Comparison of ENCODE assay signal across 11 mouse cellular contexts in genomic region chr11:98580301-98581121, GRCm38 (mm10). TPM values are rescaled to one million over a fixed set of nuclear protein-coding genes. Genes with fewer than 3 reads are reported as not detected.
DNase-seq lines count a peak whose midpoint lies in the region; ATAC-seq lines count a peak whose summit lies in the region.
"Had no signal": no experiment of that assay in that cellular context is flagged by ENCODE, and none has a peak within 500 bp of the region (broad histone marks: within the 10 kb centered on the region; RNA-seq: fewer than 3 reads in every experiment).

No protein-coding gene starts in this region.

- H3K9me3 ChIP-seq in kidney, embryonic 16.5 days (ENCODE audit: low read length): no peaks in the 10 kb centered on the region
- no peaks in the 10 kb centered on the region for H3K9me3 ChIP-seq in kidney, embryonic 15.5 days (replicated peaks)

- H3K4me1 ChIP-seq in kidney, embryonic 16.5 days (ENCODE audit: insufficient read depth, low read length): peaks cover 8% of the 10 kb centered on the region
- peaks cover 13% of the 10 kb centered on the region for H3K4me1 ChIP-seq in kidney, embryonic 15.5 days

- H3K27ac ChIP-seq in kidney, embryonic 16.5 days (ENCODE audit: low read length): no peak overlapping the region
- no peak overlapping the region for H3K27ac ChIP-seq in kidney, embryonic 15.5 days
- H3K27ac ChIP-seq: macrophage had no signal

- WGBS in kidney, embryonic 16.5 days: 77% methylated on average over 16 of the region's 16 CpGs
- 72% methylated on average over 16 of the region's 16 CpGs for WGBS in kidney, embryonic 15.5 days

- DNase-seq in kidney, adult 9 months: peak; percentile 22
- peak; percentile 41 for DNase-seq in adipocyte (ENCODE audit: low spot score)
- DNase-seq in spleen, postnatal 36 days (ENCODE audit: low spot score in 2 of 2): peak; percentile 55 to 76
- DNase-seq in thymus, adult 18-20 months: no peak
- no peak for DNase-seq in layer of hippocampus, postnatal 36 days
- DNase-seq: gastrocnemius, postnatal 10 days; right cerebral cortex, postnatal 4 days had no signal

- H3K9ac ChIP-seq in kidney, embryonic 16.5 days (replicated peaks; ENCODE audit: low read length): no peak overlapping the region
- H3K9ac ChIP-seq in kidney, embryonic 15.5 days: no peak overlapping the region

- H3K36me3 ChIP-seq in kidney, embryonic 16.5 days (ENCODE audit: insufficient read depth, low read length): peaks cover 20% of the 10 kb centered on the region
- H3K36me3 ChIP-seq in kidney, embryonic 15.5 days: peaks cover 32% of the 10 kb centered on the region

- H3K4me3 ChIP-seq in kidney, embryonic 16.5 days (ENCODE audit: low read length): no peak overlapping the region
- H3K4me3 ChIP-seq in kidney, embryonic 15.5 days (replicated peaks): no peak overlapping the region

- H3K27me3 ChIP-seq in kidney, embryonic 16.5 days (ENCODE audit: insufficient read depth, low read length): no peaks in the 10 kb centered on the region
- H3K27me3 ChIP-seq in kidney, embryonic 15.5 days: no peaks in the 10 kb centered on the region

- no peak overlapping the region for H3K4me2 ChIP-seq in kidney, embryonic 16.5 days (replicated peaks; ENCODE audit: low read depth, low read length)
- no peak overlapping the region for H3K4me2 ChIP-seq in kidney, embryonic 15.5 days

- ATAC-seq in kidney, embryonic 16.5 days (ENCODE audit: low FRiP score, low TSS enrichment): no peak
- ATAC-seq in kidney, embryonic 15.5 days (replicated peaks; ENCODE audit: low FRiP score): peak; percentile 54; the same call in 1 of the 2 replicates

RNA-seq across cellular contexts. Expression of gene Ormdl3, which starts 6.7 kb away (rescaled TPM):
- 67.2 and 67.6 TPM in 2 replicates for polyA plus RNA-seq in kidney, embryonic 16.5 days (2015; fragmentation: Nextera tagmentation; extraction: Ambion mirVana)
- polyA plus RNA-seq in kidney, embryonic 15.5 days (2015; fragmentation: Nextera tagmentation; extraction: Ambion mirVana): 59.4 and 61.1 TPM in 2 replicates
- 10 to 100 TPM; 55.7 to 61.4 TPM for total RNA-seq in layer of hippocampus, postnatal 36 days (2021)

RNA-seq across cellular contexts. Expression of gene Lrrc3c, which starts 17.6 kb away (rescaled TPM):
- not detected in 2 replicates for polyA plus RNA-seq in kidney, embryonic 16.5 days (2015; fragmentation: Nextera tagmentation; extraction: Ambion mirVana)
- not detected in 2 replicates for polyA plus RNA-seq in kidney, embryonic 15.5 days (2015; fragmentation: Nextera tagmentation; extraction: Ambion mirVana)
- not detected for total RNA-seq in layer of hippocampus, postnatal 36 days (2021)
- total RNA-seq: gastrocnemius, postnatal 10 days had no signal
- polyA plus RNA-seq: brain, embryonic 14.5 days; macrophage had no signal

RNA-seq across cellular contexts. Expression of gene Zpbp2, which starts 29.6 kb away (rescaled TPM):
- 0.87 TPM in 1 of 2 replicates, not detected in the other for polyA plus RNA-seq in kidney, embryonic 16.5 days (2015; fragmentation: Nextera tagmentation; extraction: Ambion mirVana)
- 0.12 and 0.27 TPM in 2 replicates for polyA plus RNA-seq in kidney, embryonic 15.5 days (2015; fragmentation: Nextera tagmentation; extraction: Ambion mirVana)
- total RNA-seq in layer of hippocampus, postnatal 36 days (2021): not detected
- total RNA-seq: gastrocnemius, postnatal 10 days had no signal
- polyA plus RNA-seq: macrophage had no signal

RNA-seq across cellular contexts. Expression of gene Ikzf3, which starts 34.7 kb away (rescaled TPM):
- polyA plus RNA-seq in kidney, embryonic 16.5 days (2015; fragmentation: Nextera tagmentation; extraction: Ambion mirVana): 0.44 and 0.54 TPM in 2 replicates
- polyA plus RNA-seq in kidney, embryonic 15.5 days (2015; fragmentation: Nextera tagmentation; extraction: Ambion mirVana): 0.43 and 0.44 TPM in 2 replicates
- total RNA-seq in layer of hippocampus, postnatal 36 days (2021): not detected

RNA-seq across cellular contexts. Expression of gene Gm12355, which starts 45.0 kb away (rescaled TPM):
- 0.86 and 1.6 TPM in 2 replicates for polyA plus RNA-seq in kidney, embryonic 16.5 days (2015; fragmentation: Nextera tagmentation; extraction: Ambion mirVana)
- 1.1 and 1.5 TPM in 2 replicates for polyA plus RNA-seq in kidney, embryonic 15.5 days (2015; fragmentation: Nextera tagmentation; extraction: Ambion mirVana)
- 10 to 100 TPM; 12.8 to 16.2 TPM for total RNA-seq in layer of hippocampus, postnatal 36 days (2021)
- polyA plus RNA-seq: macrophage had no signal

Comparison
In these comparisons a context has a peak if more than half of its experiments do, and no peak if none do; other contexts are left out.
1. DNase-seq: peak in kidney, adult 9 months (single experiment), adipocyte (single experiment) and spleen, postnatal 36 days (2 of 2); none in thymus, adult 18-20 months (0 of 2) and layer of hippocampus, postnatal 36 days (0 of 2).